Mouse (Mus musculus): Measurements from ENCODE around the gene Agap1. TPM values are rescaled to one million over a fixed set of nuclear protein-coding genes. Genes with fewer than 3 reads are reported as not detected.

Gene Agap1
- polyA plus RNA-seq, 1 experiment from 2014 or later = 89.6 TPM

- WGBS = 41% methylated on average over 6 of the region's 6 CpGs
- Histone ChIP-seq H3K4me3 (replicated peaks; ENCODE audit: low read depth, low read length) (peak overlapping the region; percentile 86), H3K27ac (replicated peaks; ENCODE audit: low read depth, low read length) (no peak overlapping the region), H3K4me1 (ENCODE audit: control insufficient read depth, insufficient read depth, low read length) (peaks cover 19% of the 10 kb centered on the region), H3K27me3 (ENCODE audit: control insufficient read depth, insufficient read depth, low read length) (no peaks in the 10 kb centered on the region), H3K9me3 (ENCODE audit: control insufficient read depth, low read length) (no peaks in the 10 kb centered on the region), H3K36me3 (ENCODE audit: control insufficient read depth, insufficient read depth, low read length) (no peaks in the 10 kb centered on the region), H3K9ac (replicated peaks; ENCODE audit: low read length) (peak overlapping the region; percentile 86; the same call in 1 of the 2 replicates), H3K4me2 (ENCODE audit: low read length) (peak overlapping the region; percentile 92)
- DNase-seq (no peak), ATAC-seq (ENCODE audit: low FRiP score, low TSS enrichment) (no peak)
Measured at GRCm38 (mm10) chr1:89453666-89454065, 940 bp upstream of the Agap1 start.

GRCm38 (mm10) chr1:89455421-89456091 is 950 bp downstream of the Agap1 start:
- under 1% methylated on average over 51 of the region's 51 CpGs for WGBS

GRCm38 (mm10) chr1:89456456-89456855 is 1.9 kb downstream of the Agap1 start:
- Histone ChIP-seq H3K27ac (replicated peaks; ENCODE audit: low read depth, low read length) (no peak overlapping the region), H3K27me3 (ENCODE audit: control insufficient read depth, insufficient read depth, low read length) (no peaks in the 10 kb centered on the region)

More at GRCm38 (mm10) chr1:89455421-89456091, 950 bp downstream of the Agap1 start:
- Histone ChIP-seq H3K4me1 (ENCODE audit: control insufficient read depth, insufficient read depth, low read length) (peaks cover 19% of the 10 kb centered on the region), H3K4me2 (ENCODE audit: low read length) (peak overlapping the region; percentile 92), H3K9ac (replicated peaks; ENCODE audit: low read length) (peak overlapping the region; percentile 86), H3K36me3 (ENCODE audit: control insufficient read depth, insufficient read depth, low read length) (no peaks in the 10 kb centered on the region), H3K4me3 (replicated peaks; ENCODE audit: low read depth, low read length) (peak overlapping the region; percentile 86), H3K9me3 (ENCODE audit: control insufficient read depth, low read length) (no peaks in the 10 kb centered on the region), H3K27me3 (ENCODE audit: control insufficient read depth, insufficient read depth, low read length) (no peaks in the 10 kb centered on the region), H3K27ac (replicated peaks; ENCODE audit: low read depth, low read length) (peak overlapping the region; percentile 91)
- DNase-seq = peak; percentile 76
- peak; percentile 31; the same call in 1 of the 2 replicates for ATAC-seq (ENCODE audit: low FRiP score, low TSS enrichment)

GRCm38 (mm10) chr1:89457126-89458031 is 2.8 kb downstream of the Agap1 start:
- no peak overlapping the region for H3K27ac ChIP-seq (replicated peaks; ENCODE audit: low read depth, low read length)
- peaks cover 29% of the 10 kb centered on the region for H3K4me1 ChIP-seq (ENCODE audit: control insufficient read depth, insufficient read depth, low read length)
- DNase-seq = no peak
- no peaks in the 10 kb centered on the region for H3K27me3 ChIP-seq (ENCODE audit: control insufficient read depth, insufficient read depth, low read length)
- 50% methylated on average over 17 of the region's 17 CpGs for WGBS
- H3K4me3 ChIP-seq (replicated peaks; ENCODE audit: low read depth, low read length) = peak overlapping the region; percentile 86
- H3K9me3 ChIP-seq (ENCODE audit: control insufficient read depth, low read length) = no peaks in the 10 kb centered on the region
- no peaks in the 10 kb centered on the region for H3K36me3 ChIP-seq (ENCODE audit: control insufficient read depth, insufficient read depth, low read length)
- H3K9ac ChIP-seq (replicated peaks; ENCODE audit: low read length) = peak overlapping the region; percentile 86; the same call in 1 of the 2 replicates
- H3K4me2 ChIP-seq (ENCODE audit: low read length) = peak overlapping the region; percentile 92
- ATAC-seq (ENCODE audit: low FRiP score, low TSS enrichment) = no peak

More at GRCm38 (mm10) chr1:89456456-89456855, 1.9 kb downstream of the Agap1 start:
- Histone ChIP-seq H3K4me3 (replicated peaks; ENCODE audit: low read depth, low read length) (peak overlapping the region; percentile 86), H3K9ac (replicated peaks; ENCODE audit: low read length) (peak overlapping the region; percentile 86), H3K9me3 (ENCODE audit: control insufficient read depth, low read length) (no peaks in the 10 kb centered on the region), H3K4me2 (ENCODE audit: low read length) (peak overlapping the region; percentile 92), H3K36me3 (ENCODE audit: control insufficient read depth, insufficient read depth, low read length) (no peaks in the 10 kb centered on the region), H3K4me1 (ENCODE audit: control insufficient read depth, insufficient read depth, low read length) (peaks cover 26% of the 10 kb centered on the region)
- 23% methylated on average over 5 of the region's 5 CpGs for WGBS
- ATAC-seq (ENCODE audit: low FRiP score, low TSS enrichment) (no peak), DNase-seq (peak; percentile 45)

GRCm38 (mm10) chr1:89461881-89462280 is 7.3 kb downstream of the Agap1 start:
- Histone ChIP-seq H3K9me3 (ENCODE audit: control insufficient read depth, low read length) (peaks cover 2% of the 10 kb centered on the region; the same call in 1 of the 2 replicates), H3K27ac (replicated peaks; ENCODE audit: low read depth, low read length) (no peak overlapping the region), H3K9ac (replicated peaks; ENCODE audit: low read length) (no peak overlapping the region), H3K27me3 (ENCODE audit: control insufficient read depth, insufficient read depth, low read length) (no peaks in the 10 kb centered on the region), H3K4me1 (ENCODE audit: control insufficient read depth, insufficient read depth, low read length) (peaks cover 37% of the 10 kb centered on the region), H3K36me3 (ENCODE audit: control insufficient read depth, insufficient read depth, low read length) (no peaks in the 10 kb centered on the region), H3K4me2 (ENCODE audit: low read length) (no peak overlapping the region), H3K4me3 (replicated peaks; ENCODE audit: low read depth, low read length) (no peak overlapping the region)
- WGBS = 78% methylated on average over 5 of the region's 5 CpGs
- ATAC-seq (ENCODE audit: low FRiP score, low TSS enrichment) (no peak), DNase-seq (no peak)

- ATAC-seq (ENCODE audit: low FRiP score, low TSS enrichment) (no peak), DNase-seq (no peak)
- H3K27ac ChIP-seq (replicated peaks; ENCODE audit: low read depth, low read length) = no peak overlapping the region
- H3K27me3 ChIP-seq (ENCODE audit: control insufficient read depth, insufficient read depth, low read length) = no peaks in the 10 kb centered on the region
- peaks cover 2% of the 10 kb centered on the region; the same call in 1 of the 2 replicates for H3K9me3 ChIP-seq (ENCODE audit: control insufficient read depth, low read length)
- no peak overlapping the region for H3K9ac ChIP-seq (replicated peaks; ENCODE audit: low read length)
- H3K36me3 ChIP-seq (ENCODE audit: control insufficient read depth, insufficient read depth, low read length) = no peaks in the 10 kb centered on the region
- WGBS = 60% methylated on average over 8 of the region's 8 CpGs
- no peak overlapping the region for H3K4me2 ChIP-seq (ENCODE audit: low read length)
- H3K4me3 ChIP-seq (replicated peaks; ENCODE audit: low read depth, low read length) = no peak overlapping the region
- H3K4me1 ChIP-seq (ENCODE audit: control insufficient read depth, insufficient read depth, low read length) = peaks cover 45% of the 10 kb centered on the region
Measured at GRCm38 (mm10) chr1:89463138-89463537, 8.5 kb downstream of the Agap1 start.

GRCm38 (mm10) chr1:89465417-89466002 is 10.9 kb downstream of the Agap1 start:
- ATAC-seq (ENCODE audit: low FRiP score, low TSS enrichment) (no peak), DNase-seq (peak; percentile 26)
- WGBS = 14% methylated on average over 5 of the region's 5 CpGs

GRCm38 (mm10) chr1:89467321-89468069 is 12.9 kb downstream of the Agap1 start:
- ATAC-seq (ENCODE audit: low FRiP score, low TSS enrichment) (peak; percentile 35; the same call in 1 of the 2 replicates), DNase-seq (peak; percentile 39)
- 26% methylated on average over 6 of the region's 6 CpGs for WGBS
- Histone ChIP-seq H3K9me3 (ENCODE audit: control insufficient read depth, low read length) (peaks cover 2% of the 10 kb centered on the region; the same call in 1 of the 2 replicates), H3K27ac (replicated peaks; ENCODE audit: low read depth, low read length) (0 out of 2 replicates have a peak overlapping the region, but pooled peaks have one; percentile 13), H3K4me2 (ENCODE audit: low read length) (no peak overlapping the region), H3K4me1 (ENCODE audit: control insufficient read depth, insufficient read depth, low read length) (peaks cover 56% of the 10 kb centered on the region), H3K4me3 (replicated peaks; ENCODE audit: low read depth, low read length) (no peak overlapping the region), H3K27me3 (ENCODE audit: control insufficient read depth, insufficient read depth, low read length) (no peaks in the 10 kb centered on the region), H3K36me3 (ENCODE audit: control insufficient read depth, insufficient read depth, low read length) (no peaks in the 10 kb centered on the region), H3K9ac (replicated peaks; ENCODE audit: low read length) (no peak overlapping the region)

More at GRCm38 (mm10) chr1:89465417-89466002, 10.9 kb downstream of the Agap1 start:
- Histone ChIP-seq H3K27me3 (ENCODE audit: control insufficient read depth, insufficient read depth, low read length) (no peaks in the 10 kb centered on the region), H3K27ac (replicated peaks; ENCODE audit: low read depth, low read length) (no peak overlapping the region), H3K4me1 (ENCODE audit: control insufficient read depth, insufficient read depth, low read length) (peaks cover 59% of the 10 kb centered on the region), H3K4me3 (replicated peaks; ENCODE audit: low read depth, low read length) (no peak overlapping the region), H3K4me2 (ENCODE audit: low read length) (no peak overlapping the region), H3K9me3 (ENCODE audit: control insufficient read depth, low read length) (peaks cover 2% of the 10 kb centered on the region; the same call in 1 of the 2 replicates), H3K9ac (replicated peaks; ENCODE audit: low read length) (no peak overlapping the region), H3K36me3 (ENCODE audit: control insufficient read depth, insufficient read depth, low read length) (no peaks in the 10 kb centered on the region)

Data from midbrain, embryonic 14.5 days (tissue).